Comparison of ENCODE assay signal across 29 mouse cellular contexts in genomic region chr13:108185530-108185929, GRCm38 (mm10). TPM values are rescaled to one million over a fixed set of nuclear protein-coding genes. Genes with fewer than 3 reads are reported as not detected.
A peak's percentile ranks its signal among the peaks of the same experiment; 100 is the strongest.
DNase-seq lines count a peak whose midpoint lies in the region; ATAC-seq and TF ChIP-seq lines count a peak whose summit lies in the region.
"Had no signal": no experiment of that assay in that cellular context is flagged by ENCODE, and none has a peak within 500 bp of the region (broad histone marks: within the 10 kb centered on the region; RNA-seq: fewer than 3 reads in every experiment).

No protein-coding gene starts in this region.

- peak; percentile 8; the same call in 1 of the 2 replicates for TF ChIP-seq CTCF in lung, postnatal 0 days (IDR thresholded peaks at IDR 0.05)
- 0 out of 2 replicates have a peak, but pooled peaks have one; percentile 4 for TF ChIP-seq CTCF in stomach, postnatal 0 days (IDR thresholded peaks at IDR 0.05; ENCODE audit: low read depth)
- no peak for TF ChIP-seq CTCF in intestine, postnatal 0 days (IDR thresholded peaks at IDR 0.05; ENCODE audit: low read depth)

- H3K9ac ChIP-seq in lung, postnatal 0 days (replicated peaks; ENCODE audit: low read depth) = no peak overlapping the region
- no peak overlapping the region for H3K9ac ChIP-seq in stomach, postnatal 0 days (ENCODE audit: low read length)
- H3K9ac ChIP-seq in midbrain, embryonic 14.5 days (replicated peaks; ENCODE audit: low read length) = no peak overlapping the region
- no peak overlapping the region for H3K9ac ChIP-seq in intestine, postnatal 0 days (ENCODE audit: low read depth, low read length)
- H3K9ac ChIP-seq: forebrain, embryonic 13.5 days; heart, embryonic 13.5 days; hindbrain, embryonic 14.5 days had no signal

- no peak for TF ChIP-seq EP300 in lung, postnatal 0 days (IDR thresholded peaks at IDR 0.05)
- no peak for TF ChIP-seq EP300 in stomach, postnatal 0 days (optimal IDR thresholded peaks at IDR 0.05)

- no peak overlapping the region for H3K4me2 ChIP-seq in lung, postnatal 0 days (replicated peaks; ENCODE audit: low read depth, low read length)
- no peak overlapping the region for H3K4me2 ChIP-seq in stomach, postnatal 0 days (replicated peaks; ENCODE audit: low read depth)
- H3K4me2 ChIP-seq in midbrain, embryonic 14.5 days (ENCODE audit: low read length) = no peak overlapping the region
- no peak overlapping the region for H3K4me2 ChIP-seq in intestine, postnatal 0 days (replicated peaks; ENCODE audit: low read depth)
- H3K4me2 ChIP-seq: forebrain, embryonic 13.5 days; heart, embryonic 13.5 days; hindbrain, embryonic 14.5 days had no signal

- no peak overlapping the region for H3K4me3 ChIP-seq in lung, postnatal 0 days (ENCODE audit: low read depth, low read length)
- H3K4me3 ChIP-seq in stomach, postnatal 0 days (ENCODE audit: low read depth, low read length) = no peak overlapping the region
- no peak overlapping the region for H3K4me3 ChIP-seq in midbrain, embryonic 14.5 days (replicated peaks; ENCODE audit: low read depth, low read length)
- no peak overlapping the region for H3K4me3 ChIP-seq in intestine, postnatal 0 days (ENCODE audit: low read depth, low read length)
- H3K4me3 ChIP-seq: forebrain, embryonic 10.5 days; forebrain, embryonic 13.5 days; heart, adult 2 months; heart, embryonic 10.5 days; heart, embryonic 13.5 days had no signal

- no peaks in the 10 kb centered on the region for H3K4me1 ChIP-seq in lung, postnatal 0 days (ENCODE audit: insufficient read depth, low read depth, low read length)
- H3K4me1 ChIP-seq in stomach, postnatal 0 days (replicated peaks; ENCODE audit: control insufficient read depth, insufficient read depth) = no peaks in the 10 kb centered on the region
- no peaks in the 10 kb centered on the region for H3K4me1 ChIP-seq in midbrain, embryonic 14.5 days (ENCODE audit: control insufficient read depth, insufficient read depth, low read length)
- H3K4me1 ChIP-seq in intestine, postnatal 0 days (replicated peaks; ENCODE audit: control insufficient read depth, insufficient read depth, low read length) = no peaks in the 10 kb centered on the region
- H3K4me1 ChIP-seq: forebrain, embryonic 10.5 days; forebrain, embryonic 13.5 days; heart, embryonic 10.5 days had no signal

- H3K27me3 ChIP-seq in lung, postnatal 0 days (replicated peaks; ENCODE audit: insufficient read depth, low read length) = no peaks in the 10 kb centered on the region
- no peaks in the 10 kb centered on the region for H3K27me3 ChIP-seq in stomach, postnatal 0 days (ENCODE audit: control insufficient read depth, insufficient read depth, low read length)
- no peaks in the 10 kb centered on the region for H3K27me3 ChIP-seq in midbrain, embryonic 14.5 days (ENCODE audit: control insufficient read depth, insufficient read depth, low read length)
- H3K27me3 ChIP-seq in intestine, postnatal 0 days (replicated peaks; ENCODE audit: control insufficient read depth, insufficient read depth, low read length) = no peaks in the 10 kb centered on the region
- H3K27me3 ChIP-seq: forebrain, embryonic 13.5 days; heart, embryonic 13.5 days; Patski had no signal

- no peak for ATAC-seq in lung, postnatal 0 days
- no peak for ATAC-seq in stomach, postnatal 0 days (ENCODE audit: low FRiP score, low TSS enrichment)
- ATAC-seq in midbrain, embryonic 14.5 days (ENCODE audit: low FRiP score, low TSS enrichment) = no peak
- ATAC-seq in intestine, postnatal 0 days = no peak
- no peak for ATAC-seq in granulocyte monocyte progenitor cell, adult 5-6 weeks (replicated peaks; ENCODE audit: poor library complexity, severe bottlenecking)
- ATAC-seq: activated CD4-positive, CD25-positive, alpha-beta regulatory T cell, adult 4 months; forebrain, embryonic 13.5 days; forebrain, embryonic 16.5 days; hindbrain, postnatal 0 days; inflammation-experienced regulatory T-cells, adult 6 months; intestine, embryonic 16.5 days; Patski had no signal

- no peak overlapping the region for H3K27ac ChIP-seq in lung, postnatal 0 days (ENCODE audit: low read length)
- no peak overlapping the region for H3K27ac ChIP-seq in stomach, postnatal 0 days (replicated peaks)
- H3K27ac ChIP-seq in midbrain, embryonic 14.5 days (replicated peaks; ENCODE audit: low read depth, low read length) = no peak overlapping the region
- H3K27ac ChIP-seq in intestine, postnatal 0 days (ENCODE audit: low read depth, low read length) = no peak overlapping the region
- H3K27ac ChIP-seq: forebrain, embryonic 10.5 days; forebrain, embryonic 13.5 days; heart, adult 2 months; heart, embryonic 10.5 days; heart, embryonic 13.5 days; hindbrain, embryonic 14.5 days; hindbrain, postnatal 0 days had no signal

- 91% methylated on average over 3 of the region's 3 CpGs for WGBS in lung, postnatal 0 days
- WGBS in stomach, postnatal 0 days = 94% methylated on average over 3 of the region's 3 CpGs
- WGBS in midbrain, embryonic 14.5 days = 93% methylated on average over 3 of the region's 3 CpGs
- WGBS in intestine, postnatal 0 days = 95% methylated on average over 3 of the region's 3 CpGs

- no peaks in the 10 kb centered on the region for H3K9me3 ChIP-seq in lung, postnatal 0 days (ENCODE audit: low read length)
- no peaks in the 10 kb centered on the region for H3K9me3 ChIP-seq in stomach, postnatal 0 days (ENCODE audit: control insufficient read depth, low read length)
- no peaks in the 10 kb centered on the region for H3K9me3 ChIP-seq in midbrain, embryonic 14.5 days (ENCODE audit: control insufficient read depth, low read length)
- H3K9me3 ChIP-seq in intestine, postnatal 0 days (ENCODE audit: control insufficient read depth) = no peaks in the 10 kb centered on the region
- H3K9me3 ChIP-seq: forebrain, embryonic 10.5 days; forebrain, embryonic 13.5 days; heart, embryonic 10.5 days; heart, embryonic 13.5 days had no signal

- DNase-seq in lung, postnatal 0 days (ENCODE audit: low spot score) = no peak
- DNase-seq in lung, postnatal 25 days (ENCODE audit: low spot score) = no peak
- DNase-seq in ES-CJ7 (ENCODE audit: low read depth, low spot score) = peak; percentile 13
- DNase-seq in R1 (ENCODE audit: low read depth, low spot score) = peak; percentile 21
- DNase-seq in stomach, postnatal 0 days (ENCODE audit: low spot score) = no peak
- DNase-seq in midbrain, embryonic 14.5 days = no peak
- DNase-seq: adrenal gland, adult 8-10 months; adrenal gland, postnatal 25 days; cerebellum, adult 18-20 months; cerebellum, adult 9-10 months; cerebellum, postnatal 14 days; gastrocnemius, postnatal 10 days; gastrocnemius, postnatal 36 days; heart, adult 2 months; heart, postnatal 14 days; heart, postnatal 4 days had no signal

- H3K36me3 ChIP-seq in lung, postnatal 0 days (ENCODE audit: insufficient read depth, low read length) = no peaks in the 10 kb centered on the region
- peaks cover 5% of the 10 kb centered on the region; the same call in 1 of the 2 replicates for H3K36me3 ChIP-seq in stomach, postnatal 0 days (ENCODE audit: control insufficient read depth, insufficient read depth, low read length)
- H3K36me3 ChIP-seq in midbrain, embryonic 14.5 days (ENCODE audit: control insufficient read depth, insufficient read depth, low read length) = peaks cover 49% of the 10 kb centered on the region
- peaks cover 52% of the 10 kb centered on the region for H3K36me3 ChIP-seq in intestine, postnatal 0 days (ENCODE audit: control insufficient read depth, insufficient read depth)

RNA-seq across cellular contexts. Expression of gene Ercc8, which starts 27.0 kb away (rescaled TPM):
- polyA plus RNA-seq in lung, postnatal 0 days (2015; fragmentation: Nextera tagmentation; extraction: Ambion mirVana) = 8.3 and 9.0 TPM in 2 replicates
- 8.3 and 8.4 TPM in 2 replicates for polyA plus RNA-seq in stomach, postnatal 0 days (2015; fragmentation: Nextera tagmentation; extraction: Ambion mirVana)
- 32.2 and 32.9 TPM in 2 replicates for polyA plus RNA-seq in midbrain, embryonic 14.5 days (2014; fragmentation: Nextera tagmentation; extraction: Ambion mirVana)
- polyA plus RNA-seq in intestine, postnatal 0 days (2015; fragmentation: Nextera tagmentation; extraction: Ambion mirVana) = 6.8 and 8.0 TPM in 2 replicates
- total RNA-seq in granulocyte monocyte progenitor cell, adult 5-6 weeks (2014; fragmentation: Nextera tagmentation) = 18.1 and 21.1 TPM in 2 replicates
- total RNA-seq in granulocyte monocyte progenitor cell, adult 5-6 weeks (2017) = 12.4 and 13.5 TPM in 2 replicates

RNA-seq across cellular contexts. Expression of gene Ndufaf2, which starts 27.1 kb away (rescaled TPM):
- polyA plus RNA-seq in lung, postnatal 0 days (2015; fragmentation: Nextera tagmentation; extraction: Ambion mirVana) = 35.7 and 37.2 TPM in 2 replicates
- 39.9 and 44.9 TPM in 2 replicates for polyA plus RNA-seq in stomach, postnatal 0 days (2015; fragmentation: Nextera tagmentation; extraction: Ambion mirVana)
- 64.3 and 77.1 TPM in 2 replicates for polyA plus RNA-seq in midbrain, embryonic 14.5 days (2014; fragmentation: Nextera tagmentation; extraction: Ambion mirVana)
- 39.2 and 39.4 TPM in 2 replicates for polyA plus RNA-seq in intestine, postnatal 0 days (2015; fragmentation: Nextera tagmentation; extraction: Ambion mirVana)
- total RNA-seq in granulocyte monocyte progenitor cell, adult 5-6 weeks (2014; fragmentation: Nextera tagmentation) = 40.9 and 101 TPM in 2 replicates
- total RNA-seq in granulocyte monocyte progenitor cell, adult 5-6 weeks (2017) = 69.2 and 69.6 TPM in 2 replicates

RNA-seq across cellular contexts. Expression of gene Elovl7, which starts 28.7 kb away (rescaled TPM):
- 10.1 and 12.9 TPM in 2 replicates for polyA plus RNA-seq in lung, postnatal 0 days (2015; fragmentation: Nextera tagmentation; extraction: Ambion mirVana)
- polyA plus RNA-seq in stomach, postnatal 0 days (2015; fragmentation: Nextera tagmentation; extraction: Ambion mirVana) = 71.0 and 73.3 TPM in 2 replicates
- polyA plus RNA-seq in midbrain, embryonic 14.5 days (2014; fragmentation: Nextera tagmentation; extraction: Ambion mirVana) = 1.1 and 1.5 TPM in 2 replicates
- 9.9 and 10.8 TPM in 2 replicates for polyA plus RNA-seq in intestine, postnatal 0 days (2015; fragmentation: Nextera tagmentation; extraction: Ambion mirVana)
- 5.2 and 7.5 TPM in 2 replicates for total RNA-seq in granulocyte monocyte progenitor cell, adult 5-6 weeks (2014; fragmentation: Nextera tagmentation)
- total RNA-seq in granulocyte monocyte progenitor cell, adult 5-6 weeks (2017) = 2.1 and 2.7 TPM in 2 replicates

Comparison
In these comparisons a context has a peak if more than half of its experiments do, and no peak if none do; other contexts are left out.
1. DNase-seq: peak in ES-CJ7 (single experiment) and R1 (single experiment); none in lung, postnatal 0 days (single experiment), lung, postnatal 25 days (single experiment), stomach, postnatal 0 days (single experiment) and midbrain, embryonic 14.5 days (single experiment).